Mouse (Mus musculus) fat pad, adult 2 months (tissue): ENCODE data around the gene Slc7a7.

Experiments
- DNase-seq: peaks from one replicate; pipeline ENCODE4 v3.0.0-alpha.2; 2011; ENCODE audit warnings: low read depth, low spot score; ENCODE audit errors: extremely low read depth

Gene Slc7a7

DNA sequence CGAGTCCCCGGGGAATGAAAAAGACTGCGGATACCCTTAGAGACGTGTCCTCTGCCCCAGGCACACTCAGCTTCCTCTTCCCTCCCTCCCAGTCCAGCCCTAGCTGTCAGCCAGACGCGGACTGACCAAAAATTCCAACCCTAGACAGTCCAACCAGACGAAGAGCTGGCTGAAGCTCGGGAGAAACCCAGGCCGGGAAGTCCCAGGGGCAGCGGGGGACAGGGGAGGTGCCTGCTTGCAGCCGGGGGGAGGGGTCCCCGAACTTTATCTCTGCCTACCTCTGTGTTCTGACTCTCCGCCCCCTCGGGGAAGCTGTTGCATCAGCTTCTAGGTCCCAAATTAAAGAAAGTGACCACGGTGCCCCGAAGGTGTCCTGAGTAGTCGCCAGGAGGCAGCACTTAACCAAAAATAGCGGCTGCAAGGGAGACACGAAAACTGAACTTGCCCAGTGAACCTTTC, at the start of gene Slc7a7:
Slc7a7 (minus strand) TSS at position 158 of the 459 bp plus-strand sequence.
- no peak for DNase-seq

- DNase-seq, result peak; percentile 21
Measured at GRCm38 (mm10) chr14:54464293-54465005, 46.9 kb upstream of the Slc7a7 start.

DNA sequence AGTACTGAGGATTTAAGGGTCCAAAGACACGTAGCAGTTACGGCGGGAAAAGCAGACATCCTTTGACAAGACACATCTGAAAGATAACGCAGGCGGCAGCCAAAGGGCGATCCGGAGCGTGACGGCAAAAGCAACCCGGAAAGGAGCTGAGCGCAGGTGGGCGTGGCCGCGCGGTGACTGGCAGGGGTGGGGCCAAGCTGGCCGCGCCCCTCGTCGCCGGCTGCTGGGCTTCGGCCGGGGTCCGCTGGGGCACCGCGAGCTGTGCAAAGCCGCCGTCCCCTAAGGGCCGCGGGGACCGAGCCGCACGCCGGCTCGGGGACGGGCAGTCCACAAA, 46.3 kb upstream of the Slc7a7 start, which contains the start of gene Lrp10:
Lrp10 (plus strand) TSS at position 179 of the 334 bp plus-strand sequence.
- no peak for DNase-seq

- no peak for DNase-seq
Measured at GRCm38 (mm10) chr14:54463108-54463958, 45.8 kb upstream of the Slc7a7 start.

- DNase-seq, result no peak
Measured at GRCm38 (mm10) chr14:54462146-54462545, 44.6 kb upstream of the Slc7a7 start.

DNA sequence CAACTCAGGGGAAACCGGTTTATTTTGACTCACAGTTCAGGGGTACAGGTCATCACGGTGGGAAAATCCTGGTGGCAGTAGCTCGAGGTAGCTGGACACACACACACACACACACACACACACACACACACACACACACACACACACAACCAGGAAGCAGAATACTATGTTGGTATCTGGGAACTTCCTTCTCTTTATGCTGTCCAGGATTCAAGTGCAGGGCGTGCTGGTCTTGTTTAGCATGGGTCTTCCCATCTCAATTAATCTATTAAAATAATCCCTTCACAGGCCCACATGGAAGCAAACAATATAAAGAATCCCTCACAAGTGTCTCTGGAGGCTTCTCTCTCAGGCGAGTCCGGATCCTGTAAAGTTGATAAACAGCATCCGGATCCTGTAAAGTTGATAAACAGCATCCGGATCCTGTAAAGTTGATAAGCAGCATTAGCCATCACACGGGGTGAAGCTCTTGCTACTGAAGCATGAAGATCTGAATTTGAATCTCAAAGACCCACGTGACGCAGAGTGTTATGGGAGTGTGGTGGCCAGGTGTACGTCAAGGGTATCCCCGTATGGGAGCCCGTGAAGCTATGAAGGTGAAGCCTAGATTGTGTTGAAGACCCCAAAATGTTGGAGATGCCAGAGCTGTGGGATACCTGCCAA, 40.5 kb upstream of the Slc7a7 start:
- no peak for DNase-seq

GRCm38 (mm10) chr14:54454669-54455528, 37.3 kb upstream of the Slc7a7 start:
- DNase-seq, result no peak

DNA sequence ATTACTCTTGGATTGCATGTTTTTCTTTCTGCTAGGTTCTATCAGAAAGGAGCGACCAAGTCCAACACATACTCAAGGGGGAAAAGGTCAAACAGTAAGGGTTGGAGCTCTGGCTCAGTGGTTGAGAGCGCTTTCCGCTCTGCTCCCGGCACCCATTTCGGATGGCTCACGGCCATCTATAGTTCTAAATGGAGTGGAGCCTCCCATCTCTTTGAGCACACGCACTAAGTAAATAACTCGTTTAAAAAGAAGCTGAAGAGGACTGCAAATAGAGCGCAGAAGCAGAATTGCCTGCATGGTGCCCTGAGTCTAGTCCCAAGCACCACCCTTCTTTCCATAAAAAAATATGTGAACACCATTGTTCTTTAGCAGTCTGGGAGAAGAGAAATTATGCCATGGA, 36.0 kb upstream of the Slc7a7 start:
- no peak for DNase-seq

DNA sequence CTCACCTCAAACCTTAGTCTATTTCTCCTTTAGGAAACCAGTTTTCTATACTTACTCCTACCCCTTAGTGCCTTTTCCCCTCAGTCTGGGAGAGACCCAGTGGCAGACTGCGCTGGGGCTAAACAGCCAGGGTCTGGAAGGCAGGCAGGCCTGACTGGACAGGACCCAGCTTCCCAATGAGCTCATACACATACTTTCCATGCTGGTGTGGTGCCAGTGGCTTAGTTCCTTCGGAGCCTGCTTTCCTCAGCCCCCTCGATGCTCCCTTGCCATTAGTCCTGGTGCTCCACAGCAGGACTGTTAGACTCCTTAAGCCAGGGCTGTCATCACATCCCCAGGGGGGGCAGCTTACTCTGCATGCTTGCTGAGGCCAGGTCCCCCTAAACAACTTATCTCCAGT, 27.9 kb upstream of the Slc7a7 start:
- no peak for DNase-seq

DNA sequence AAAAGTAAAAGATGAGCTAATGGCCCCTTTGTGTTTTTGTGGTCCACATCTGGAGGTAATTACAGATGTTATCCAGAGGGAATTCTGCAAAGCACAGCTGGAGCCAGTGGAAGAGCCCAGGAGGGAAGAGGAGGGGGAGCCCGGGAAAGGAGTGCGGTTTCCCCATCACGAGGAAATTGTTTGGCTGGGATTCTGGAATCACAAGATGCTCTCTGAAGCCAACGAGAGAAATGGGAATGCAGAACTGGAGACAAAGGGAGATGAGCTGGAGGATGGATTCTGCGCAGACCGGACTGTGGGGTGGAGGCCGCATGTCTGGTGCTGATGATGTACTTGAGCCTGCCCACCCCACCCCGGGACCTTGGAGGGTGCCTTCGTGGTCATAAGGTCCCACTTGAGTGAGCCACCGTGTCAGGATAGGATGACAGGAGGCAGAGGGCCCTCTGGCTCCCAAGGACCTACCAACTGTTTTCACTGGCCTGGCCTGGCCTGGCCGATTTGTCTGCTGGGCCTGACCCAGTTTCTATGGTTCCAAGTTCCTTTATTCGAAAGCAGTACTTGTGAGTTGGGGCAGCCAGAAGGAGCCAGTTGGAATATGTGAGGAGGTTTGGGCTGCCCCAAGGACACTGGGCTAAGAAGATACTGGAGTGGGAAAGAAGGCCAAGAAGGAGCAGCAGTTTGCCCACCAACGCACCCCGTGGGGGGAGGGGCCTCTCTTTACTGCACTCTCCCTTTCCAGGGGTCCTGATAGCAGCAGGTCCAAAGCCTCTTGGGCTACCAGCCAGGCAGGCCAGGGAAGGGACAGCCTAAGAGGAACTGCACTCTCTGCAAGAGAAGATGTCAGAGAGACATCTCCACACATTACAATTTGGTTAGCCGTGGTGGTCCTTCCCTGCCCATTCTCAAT, 26.4 kb upstream of the Slc7a7 start:
- DNase-seq, result no peak

- DNase-seq, result no peak
Measured at GRCm38 (mm10) chr14:54443196-54443595, 25.6 kb upstream of the Slc7a7 start.

- DNase-seq, result no peak
Measured at GRCm38 (mm10) chr14:54442548-54442947, 25.0 kb upstream of the Slc7a7 start.

- DNase-seq, result no peak
Measured at GRCm38 (mm10) chr14:54441365-54441764, 23.8 kb upstream of the Slc7a7 start.

DNA sequence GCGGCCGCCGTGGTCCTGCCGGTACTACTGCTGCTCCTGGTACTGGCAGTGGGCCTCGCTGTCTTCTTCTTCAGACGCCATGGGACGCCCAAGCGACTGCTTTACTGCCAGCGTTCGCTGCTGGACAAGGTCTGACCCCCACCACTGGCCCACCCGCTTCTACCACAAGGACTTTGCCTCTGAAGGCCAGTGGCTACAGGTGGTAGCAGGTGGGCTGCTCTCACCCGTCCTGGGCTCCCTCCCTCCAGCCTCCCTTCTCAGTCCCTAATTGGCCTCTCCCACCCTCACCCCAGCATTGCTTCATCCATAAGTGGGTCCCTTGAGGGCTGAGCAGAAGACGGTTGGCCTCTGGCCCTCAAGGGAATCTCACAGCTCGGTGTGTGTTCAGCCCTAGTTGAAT, 23.0 kb upstream of the Slc7a7 start:
- no peak for DNase-seq

GRCm38 (mm10) chr14:54439610-54440009, 22.0 kb upstream of the Slc7a7 start:
- no peak for DNase-seq

DNA sequence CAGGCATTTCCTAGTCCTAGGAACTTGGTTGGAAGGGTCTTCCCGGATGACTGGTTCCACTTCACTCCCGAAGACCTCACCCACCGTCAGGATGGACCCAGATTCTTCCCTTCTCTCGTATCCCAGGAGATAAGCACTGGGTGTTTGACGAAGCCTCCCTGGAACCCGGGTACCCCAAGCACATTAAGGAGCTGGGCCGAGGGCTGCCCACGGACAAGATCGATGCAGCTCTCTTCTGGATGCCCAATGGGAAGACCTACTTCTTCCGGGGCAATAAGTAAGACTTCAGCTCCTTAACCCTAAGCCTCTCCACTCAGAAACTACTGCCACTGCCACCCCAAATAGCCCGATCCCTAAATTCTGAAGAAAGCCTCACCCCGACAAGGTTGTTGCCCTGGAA, 21.6 kb upstream of the Slc7a7 start:
- no peak for DNase-seq

- DNase-seq, result no peak
Measured at GRCm38 (mm10) chr14:54435194-54435918, 17.8 kb upstream of the Slc7a7 start.

DNA sequence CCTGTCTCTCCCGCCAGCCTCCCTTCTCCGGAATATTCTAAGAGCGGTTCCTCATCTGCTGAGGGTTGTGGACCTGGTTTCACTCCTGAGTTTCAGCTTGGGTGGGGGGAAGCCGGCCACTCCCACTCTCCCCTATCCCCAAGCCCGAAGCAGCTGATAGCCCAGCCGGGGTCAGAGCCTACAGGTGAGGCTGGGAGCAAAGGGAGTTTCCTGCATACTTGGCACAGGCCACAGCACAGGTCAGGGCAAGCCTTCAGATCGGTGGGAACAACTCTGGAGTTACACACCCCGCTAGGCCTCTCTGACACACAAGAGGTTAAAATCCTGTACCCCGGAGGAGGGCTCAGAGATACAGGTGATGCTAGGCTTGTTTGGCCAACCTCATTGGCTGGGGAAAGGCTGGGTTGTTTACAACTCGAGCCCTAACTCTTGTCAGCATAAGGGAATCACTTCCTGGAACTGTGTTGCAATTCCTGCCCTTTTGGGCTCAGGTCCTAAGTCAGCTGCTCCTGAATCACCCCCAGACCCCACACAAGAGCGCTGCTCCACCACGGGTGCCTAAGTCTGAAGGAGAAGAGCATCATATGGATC, 16.5 kb upstream of the Slc7a7 start:
- no peak for DNase-seq
